Mouse (Mus musculus): ENCODE data around the gene AC124108.1.
A peak's percentile ranks its signal among the peaks of the same experiment; 100 is the strongest.

AC124108.1 gene

DNA sequence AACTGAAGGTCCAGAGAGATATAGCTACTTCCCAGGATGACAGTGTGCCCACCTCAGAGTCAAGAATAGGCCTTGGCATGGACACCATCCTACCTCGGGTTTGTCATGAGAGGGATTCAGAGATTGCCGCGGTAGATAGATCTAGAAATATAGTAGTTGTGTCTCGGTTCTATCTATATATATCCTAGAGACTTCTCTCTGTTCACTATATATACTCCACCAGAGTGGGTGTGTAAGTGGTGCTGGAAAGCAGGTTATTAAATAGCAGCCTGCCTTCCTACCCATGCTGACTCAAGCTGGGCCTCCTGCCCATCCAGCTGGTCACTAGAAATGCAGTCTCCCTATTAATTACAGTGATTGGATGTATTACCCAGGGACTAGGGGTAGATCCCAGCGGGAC lies 11.5 kb downstream of the AC124108.1 start:
- DNase-seq = no peak

DNA sequence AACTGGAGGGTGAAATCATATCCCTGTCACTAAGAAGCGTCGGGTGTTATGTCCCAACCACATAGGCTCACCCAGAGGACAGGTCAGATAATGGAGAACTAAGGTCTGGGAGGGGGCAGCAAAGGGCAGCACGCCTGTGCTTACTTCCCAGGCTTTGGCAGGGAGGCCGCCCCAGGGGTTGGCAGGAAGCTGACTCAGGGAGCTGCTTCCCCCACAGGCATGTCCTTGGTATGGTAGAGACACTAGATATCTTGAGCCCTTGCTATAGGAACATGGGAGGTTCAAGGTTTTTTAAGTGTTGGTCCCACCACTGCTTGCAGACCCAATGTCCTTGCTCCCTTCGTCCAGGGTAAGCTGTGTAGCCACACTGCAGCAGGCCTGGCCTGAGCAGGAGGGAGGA lies 14.7 kb downstream of the AC124108.1 start:
- no peak for DNase-seq

DNA sequence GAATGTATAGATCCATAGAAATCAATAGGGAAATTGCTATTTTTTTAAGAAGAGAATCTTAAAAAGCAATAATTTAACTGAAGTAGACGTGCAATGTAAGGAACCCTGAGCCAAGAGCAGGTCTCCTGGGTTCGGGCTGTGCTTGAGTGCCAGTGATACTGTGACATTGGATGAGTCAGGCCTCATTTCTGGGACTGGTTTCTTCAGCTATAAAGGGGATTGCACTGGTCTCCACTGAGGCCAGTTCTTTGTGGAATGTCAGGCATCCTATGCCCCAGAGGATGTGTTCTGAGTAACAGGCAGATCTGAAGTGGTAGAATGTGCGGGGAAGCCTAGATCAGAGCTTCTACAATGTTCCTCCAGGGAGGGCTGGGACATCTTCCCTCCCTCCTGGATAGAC lies 15.6 kb downstream of the AC124108.1 start:
- no peak for DNase-seq

DNA sequence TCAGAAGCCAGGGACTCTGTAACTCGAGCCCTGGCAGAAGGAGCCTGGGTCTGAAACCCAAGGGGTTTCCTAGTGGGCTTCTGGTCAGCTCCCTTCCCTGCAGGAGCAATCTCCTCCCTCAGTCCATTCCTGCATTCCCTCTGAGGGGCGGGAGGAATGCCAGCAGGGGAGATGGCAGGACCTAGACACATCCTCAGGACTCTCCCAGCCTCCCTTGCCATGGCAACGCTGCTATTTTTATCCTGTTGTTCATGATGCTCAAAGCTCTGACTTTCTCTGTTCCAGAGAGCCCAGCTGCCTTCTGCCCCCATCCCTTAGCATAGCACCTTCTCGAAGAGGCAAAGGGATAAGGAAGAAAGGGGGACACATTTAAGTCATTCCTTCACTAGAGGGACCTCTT lies 16.9 kb downstream of the AC124108.1 start:
- peak; percentile 50 for DNase-seq

DNA sequence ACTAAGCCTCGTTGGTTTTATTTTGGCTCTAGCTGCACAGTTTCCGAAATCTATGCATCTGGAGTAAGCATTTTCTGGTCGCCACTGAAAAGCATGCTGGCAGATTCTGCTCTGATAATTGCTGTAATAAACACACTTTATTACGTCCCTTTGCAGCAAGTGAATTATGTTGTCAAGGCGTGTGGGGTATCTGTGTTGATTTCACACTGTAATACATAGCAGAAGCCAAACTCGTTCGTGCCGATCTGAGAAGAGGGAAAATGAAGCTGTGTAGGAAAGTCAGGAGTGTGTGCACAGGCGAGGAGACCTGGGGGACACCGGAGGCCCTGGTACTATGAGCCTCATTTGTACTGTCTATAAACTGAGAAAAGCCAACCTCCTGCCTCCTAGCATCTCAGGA lies 18.1 kb downstream of the AC124108.1 start:
- DNase-seq = no peak

DNA sequence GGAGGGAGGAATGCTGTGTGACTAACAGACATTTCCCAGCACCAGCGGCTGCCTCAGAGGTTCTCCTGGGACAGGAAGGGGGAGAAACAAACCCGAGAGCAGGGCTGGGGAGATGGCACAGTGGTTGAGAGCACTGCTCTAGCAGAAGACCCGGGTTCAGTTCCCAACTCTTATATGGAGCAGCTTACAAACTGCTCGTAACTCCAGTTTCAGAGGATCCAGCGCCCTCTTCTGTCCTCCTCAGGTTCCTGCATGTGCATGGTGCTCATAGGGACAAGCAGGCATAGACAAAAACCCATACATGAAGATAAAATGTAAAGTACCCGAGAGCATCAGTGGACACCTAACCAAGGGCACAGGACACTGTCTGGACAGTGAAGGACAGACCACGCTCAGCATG lies 19.7 kb downstream of the AC124108.1 start:
- DNase-seq = no peak

DNA sequence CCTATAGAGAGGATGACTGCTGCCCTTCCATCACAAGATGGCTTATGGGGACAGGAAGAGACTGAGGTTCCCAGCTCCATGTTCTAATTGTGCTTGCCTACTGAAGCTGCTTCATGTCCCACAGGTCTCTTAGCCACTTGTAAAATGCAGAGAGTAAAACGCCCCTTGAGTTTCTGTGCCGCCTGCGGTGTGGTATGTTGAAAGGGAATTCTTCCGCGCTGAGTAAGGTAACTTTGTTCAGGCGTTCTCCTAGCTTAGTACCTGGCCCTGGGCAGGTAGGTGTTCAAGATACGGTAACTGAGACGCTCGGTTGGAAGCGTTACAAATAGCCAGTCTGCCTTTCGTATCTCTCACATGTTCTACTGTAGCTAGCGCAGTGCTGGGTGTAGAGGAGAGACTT lies 20.4 kb downstream of the AC124108.1 start:
- DNase-seq = no peak

DNA sequence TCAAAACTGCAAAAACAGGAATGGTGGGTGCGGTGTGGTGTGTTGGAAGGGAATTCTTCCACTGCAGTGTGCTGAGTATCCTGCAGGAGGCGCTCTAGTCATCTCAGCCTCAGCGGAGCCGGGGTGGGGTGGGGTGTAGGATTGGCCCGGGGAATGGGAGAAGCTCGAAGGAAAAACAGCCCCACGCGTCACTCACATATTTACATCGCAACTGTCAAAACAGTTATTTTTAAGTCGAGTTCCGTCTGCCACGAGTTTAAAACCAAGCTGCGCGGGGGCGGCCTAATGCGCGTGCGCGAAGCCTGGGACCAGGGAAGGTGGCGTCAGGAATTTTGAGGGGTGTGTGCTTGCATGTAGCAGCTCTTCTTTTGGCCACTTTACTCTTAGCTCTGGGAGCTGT lies 21.0 kb downstream of the AC124108.1 start:
- DNase-seq = peak; percentile 52

DNA sequence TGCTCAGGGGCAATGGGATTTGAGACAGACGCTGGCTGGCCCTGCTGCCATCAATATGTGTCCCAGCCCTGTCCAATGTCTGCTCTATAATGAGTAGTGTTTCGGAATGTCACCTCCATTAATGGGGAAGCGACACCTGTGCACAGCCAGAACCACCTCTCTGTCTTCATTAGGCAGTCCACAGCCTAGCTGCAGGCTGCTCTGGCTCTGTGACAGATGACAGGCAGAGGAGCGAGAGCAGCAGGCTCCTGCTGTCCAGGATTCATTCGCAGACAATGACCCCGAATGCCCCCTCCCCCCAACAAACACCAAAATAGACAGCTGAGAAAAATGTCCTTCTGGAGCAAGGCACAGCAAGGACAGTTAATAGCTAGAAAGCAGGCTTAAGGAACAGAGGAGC lies 21.8 kb downstream of the AC124108.1 start:
- no peak for DNase-seq

DNA sequence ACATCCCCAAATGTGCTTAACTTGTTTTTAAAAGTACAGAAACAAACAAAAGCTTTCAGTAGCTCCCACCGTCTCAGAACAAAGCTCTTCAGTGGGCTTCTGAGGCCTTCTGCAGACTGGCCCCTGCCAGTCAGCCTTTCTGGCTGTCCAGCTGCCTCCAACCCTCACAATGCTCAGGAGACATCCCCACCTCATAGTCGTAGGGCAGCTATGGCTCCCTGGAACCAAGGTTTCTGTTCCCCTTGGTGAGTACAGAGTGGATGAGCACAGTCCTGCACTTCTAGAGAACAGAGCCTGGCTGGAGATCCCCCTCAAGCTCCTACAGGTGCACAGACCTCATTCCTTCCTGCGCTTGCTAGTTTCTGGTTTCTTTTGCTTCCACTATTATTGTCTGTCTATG lies 25.0 kb downstream of the AC124108.1 start:
- no peak for DNase-seq

DNA sequence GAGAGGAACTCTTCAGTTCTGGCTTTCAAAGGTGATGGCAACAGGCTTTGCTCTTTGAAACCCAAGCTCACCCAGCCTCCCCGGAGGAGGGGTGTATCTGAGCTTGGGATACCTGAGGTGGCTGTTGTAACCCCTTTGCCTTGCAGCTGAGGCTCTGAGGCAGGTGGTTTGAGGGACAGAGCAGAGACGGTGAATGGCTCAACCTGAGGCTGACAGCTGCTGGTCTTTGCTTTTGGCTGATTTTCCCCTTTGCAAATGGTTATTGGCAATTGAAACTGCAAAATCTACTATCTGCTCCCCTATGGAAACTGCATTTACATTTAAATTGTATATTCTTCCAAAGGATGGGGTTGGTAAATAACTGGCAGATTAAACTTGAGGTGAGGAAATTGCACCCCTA lies 30.4 kb downstream of the AC124108.1 start:
- DNase-seq = no peak

DNA sequence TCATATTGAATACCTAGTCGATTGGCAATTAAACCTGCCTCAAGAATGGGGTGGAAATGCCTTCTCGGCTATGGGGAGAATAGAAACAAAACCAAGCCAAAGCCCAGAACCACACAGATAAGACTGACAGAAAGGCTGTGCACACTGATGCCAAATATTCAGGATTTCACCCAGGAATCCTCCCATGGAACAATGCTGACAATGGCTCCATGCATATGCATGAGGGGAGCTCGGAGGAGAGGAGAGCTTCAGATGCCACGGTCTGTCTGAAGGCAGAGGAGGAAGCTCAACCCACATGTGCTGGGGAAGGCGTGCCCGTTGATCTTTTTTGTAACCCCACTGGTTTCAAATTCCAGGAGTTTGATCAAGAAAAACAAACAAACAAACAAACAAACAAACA lies 30.9 kb downstream of the AC124108.1 start:
- no peak for DNase-seq

DNA sequence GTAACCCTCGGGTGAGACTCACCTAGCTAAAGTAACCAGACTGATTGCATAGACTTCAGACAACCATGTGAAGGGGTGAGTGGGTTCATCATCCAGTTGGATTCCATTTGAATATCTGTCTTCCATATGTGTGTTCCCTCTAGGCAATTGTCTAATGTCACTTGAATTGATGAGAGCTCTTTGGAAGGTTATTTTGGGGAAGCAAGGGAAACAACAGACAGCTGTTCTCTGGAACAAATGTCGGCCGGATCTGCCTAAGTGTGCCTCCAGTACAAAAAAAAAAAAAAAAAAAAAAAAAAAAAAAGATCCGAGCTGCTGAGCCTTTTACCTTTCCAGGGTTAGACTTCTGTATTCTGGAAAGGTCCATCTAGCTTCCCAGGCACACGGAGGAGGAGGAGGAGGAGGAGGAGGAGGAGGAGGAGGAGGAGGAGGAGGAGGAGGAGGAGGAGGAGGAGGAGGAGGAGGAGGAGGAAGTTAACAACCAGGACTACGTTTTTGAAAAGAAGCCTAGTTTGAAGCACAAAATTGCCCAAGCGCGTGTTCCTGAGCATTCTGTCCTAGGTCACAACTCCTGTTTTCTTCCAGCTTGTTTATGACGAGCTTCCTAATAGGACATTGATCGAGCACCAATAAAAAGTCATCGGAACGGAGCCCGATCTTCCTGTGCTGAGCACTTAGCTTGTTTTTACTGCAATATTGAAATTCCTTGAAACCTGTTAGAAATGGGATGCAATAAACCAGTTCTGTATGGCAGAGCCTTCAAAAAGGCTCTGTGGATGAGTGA lies 35.2 kb downstream of the AC124108.1 start:
- DNase-seq = no peak

DNA sequence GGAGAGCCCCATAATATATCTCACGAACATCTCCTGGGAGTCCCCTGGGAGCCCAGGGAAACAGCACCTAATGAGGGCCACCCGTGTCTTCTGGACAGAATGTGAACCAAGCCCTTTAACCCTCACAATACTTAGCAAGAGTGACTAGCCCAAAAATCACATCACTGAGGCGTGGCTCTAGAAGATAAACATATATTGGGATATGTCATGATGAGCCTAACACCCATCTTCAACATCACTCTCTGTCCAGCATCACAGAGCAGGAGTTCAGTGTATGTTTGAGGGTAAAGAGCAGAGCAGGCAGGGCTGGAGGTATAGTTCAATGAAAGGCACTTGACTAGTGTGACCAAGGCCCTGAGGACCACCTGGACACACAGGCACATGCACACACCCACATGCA lies 38.4 kb downstream of the AC124108.1 start, which contains the start of gene Gm10188:
TSS of gene Gm10188 (minus strand) at position 101 of the 400 bp plus-strand sequence.
- DNase-seq = no peak

DNA sequence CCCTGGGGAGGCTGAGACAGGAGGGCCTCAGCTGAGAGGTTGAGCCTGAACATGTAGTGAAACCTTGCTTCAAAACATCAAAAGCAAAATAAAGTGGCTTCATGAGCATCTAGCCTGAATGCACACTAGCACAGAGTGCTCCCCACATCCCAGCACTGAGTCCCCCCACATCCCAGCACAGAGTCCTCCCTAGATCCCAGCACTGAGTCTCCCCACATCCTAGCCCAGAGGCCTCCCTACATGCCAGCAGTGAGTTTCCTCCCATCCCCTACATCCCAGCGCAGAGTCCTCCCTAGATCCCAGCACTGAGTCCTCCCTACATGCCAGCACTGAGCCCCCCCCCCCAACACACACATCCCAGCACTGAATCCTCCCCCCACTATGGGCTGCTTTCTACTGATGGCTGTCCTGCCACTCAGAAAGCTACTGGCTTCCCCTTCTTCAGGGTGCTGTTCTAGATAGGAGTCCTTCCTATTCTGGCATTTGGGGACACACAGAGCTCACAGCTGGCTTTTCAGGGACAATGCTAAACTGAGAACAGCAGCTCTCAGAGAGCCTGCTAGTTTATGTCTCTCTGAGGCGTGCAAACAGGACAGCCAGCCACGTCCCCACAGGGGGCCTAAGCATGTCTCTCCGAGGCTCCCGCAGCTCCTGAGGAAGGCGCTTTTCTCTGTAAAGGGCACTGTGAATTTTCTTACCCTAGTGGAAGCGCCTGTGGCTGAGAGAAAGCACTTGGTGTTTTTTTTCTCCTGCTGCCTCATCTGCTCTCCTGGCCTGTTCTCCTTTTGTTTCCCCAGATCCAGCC lies 40.4 kb downstream of the AC124108.1 start:
- DNase-seq = no peak

DNA sequence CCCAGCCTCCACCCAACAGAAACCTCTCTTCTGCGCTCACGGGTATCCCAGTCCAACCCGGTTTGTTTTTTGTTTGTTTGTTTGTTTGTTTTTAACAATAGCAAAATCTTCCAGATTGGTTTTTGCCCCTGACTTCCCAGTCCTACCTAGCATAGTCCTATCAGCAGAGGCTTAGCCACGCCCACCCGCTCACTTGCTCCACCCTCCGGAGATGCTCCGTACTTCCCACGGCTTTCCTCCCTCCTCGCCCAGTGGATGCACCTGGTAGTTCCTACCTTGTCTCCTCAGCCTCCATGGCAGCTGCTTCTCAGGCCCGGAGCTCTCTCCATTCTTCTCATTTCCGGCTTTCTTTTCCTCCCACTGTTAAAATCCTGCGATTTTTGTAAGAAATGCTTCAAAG lies 42.3 kb downstream of the AC124108.1 start:
- no peak for DNase-seq

DNA sequence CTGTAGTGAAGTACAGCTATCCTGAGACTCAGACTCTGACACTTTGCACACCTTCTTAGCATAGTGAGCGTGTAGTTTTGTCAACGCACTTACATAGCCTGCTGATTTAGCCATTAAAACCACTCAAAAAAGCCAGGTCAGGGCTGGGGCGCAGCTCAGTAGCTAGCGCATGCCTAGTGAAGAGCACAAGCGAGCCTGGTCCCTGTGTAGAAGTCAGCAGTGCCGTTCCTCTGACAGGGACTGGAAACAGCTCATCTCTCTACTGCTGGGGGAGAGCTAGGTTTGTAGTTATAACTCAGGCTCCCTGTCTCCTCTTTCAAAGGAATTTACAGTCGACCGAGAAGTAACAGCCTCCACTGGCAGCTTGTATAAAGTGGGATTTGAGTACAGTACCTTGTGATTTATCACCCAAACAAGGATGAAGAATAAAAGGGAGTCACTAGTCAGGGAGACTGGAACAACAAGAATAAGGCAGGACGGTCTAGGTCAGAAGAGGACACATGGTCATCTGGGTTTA lies 43.6 kb downstream of the AC124108.1 start:
- no peak for DNase-seq

DNA sequence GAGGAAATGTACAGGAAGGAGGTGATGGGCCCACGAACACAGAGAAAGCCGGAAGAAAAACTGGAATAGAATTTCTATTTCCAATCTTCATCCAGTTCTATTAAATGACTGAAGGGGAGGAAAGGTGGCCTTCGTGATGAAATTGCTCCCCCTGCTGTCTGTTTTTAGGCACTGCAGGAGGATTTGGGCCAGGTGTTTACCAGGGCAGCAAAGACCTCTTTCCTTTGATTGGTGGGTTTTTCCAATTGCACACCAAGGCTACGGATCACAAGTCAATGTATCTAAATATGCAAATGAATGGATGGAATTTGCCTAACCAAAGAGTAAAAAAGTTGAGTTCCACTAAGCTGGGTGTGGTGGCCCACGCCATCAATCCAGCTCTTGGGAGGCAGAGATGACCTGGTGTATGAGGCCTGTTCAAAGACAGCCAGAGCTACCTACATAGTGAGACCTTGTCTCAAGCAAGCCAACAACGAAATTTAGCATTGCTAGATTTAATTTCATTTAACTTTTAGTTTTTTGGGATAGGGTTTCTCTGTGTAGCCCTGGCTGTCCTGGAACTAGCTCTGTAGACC lies 46.4 kb downstream of the AC124108.1 start:
- DNase-seq = peak; percentile 74

DNA sequence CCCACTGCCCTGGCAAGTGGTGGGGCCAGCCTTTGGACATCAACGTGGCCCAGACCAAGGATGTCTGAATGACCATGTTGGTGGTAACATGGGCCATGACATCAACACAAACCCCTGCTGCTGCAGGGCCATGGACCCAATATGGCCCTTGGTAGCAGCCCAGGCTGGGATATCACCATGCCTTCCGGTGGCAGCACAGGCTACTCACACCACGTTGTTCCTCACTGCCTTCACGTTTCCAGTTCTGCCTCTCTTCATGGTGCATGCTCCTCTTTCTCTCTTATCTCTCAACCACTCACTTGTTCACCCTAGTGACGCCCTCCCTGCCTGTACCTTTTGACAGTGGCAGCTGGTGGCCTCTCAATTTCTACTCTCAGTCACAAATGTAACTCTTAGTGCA lies 53.8 kb downstream of the AC124108.1 start:
- no peak for DNase-seq

DNA sequence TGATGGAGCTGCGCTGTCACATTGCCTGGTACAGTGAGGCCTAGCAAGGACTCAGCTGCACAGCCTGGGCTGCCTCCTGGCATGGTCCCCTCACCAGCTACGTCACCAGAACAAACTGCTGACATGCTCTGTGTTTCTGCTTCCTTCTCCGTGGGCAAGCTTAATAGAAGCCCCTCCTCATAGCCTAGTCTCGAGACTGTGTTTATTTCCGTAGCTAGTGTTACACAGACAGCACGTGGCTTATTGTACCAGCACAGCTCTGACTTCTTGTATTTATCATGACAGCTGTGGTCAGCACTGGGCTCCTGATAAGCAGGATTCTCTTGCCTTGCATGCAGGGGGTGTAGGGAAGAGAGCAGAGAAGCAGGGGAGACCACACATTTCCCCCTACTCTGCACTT lies 54.9 kb downstream of the AC124108.1 start:
- no peak for DNase-seq

DNA sequence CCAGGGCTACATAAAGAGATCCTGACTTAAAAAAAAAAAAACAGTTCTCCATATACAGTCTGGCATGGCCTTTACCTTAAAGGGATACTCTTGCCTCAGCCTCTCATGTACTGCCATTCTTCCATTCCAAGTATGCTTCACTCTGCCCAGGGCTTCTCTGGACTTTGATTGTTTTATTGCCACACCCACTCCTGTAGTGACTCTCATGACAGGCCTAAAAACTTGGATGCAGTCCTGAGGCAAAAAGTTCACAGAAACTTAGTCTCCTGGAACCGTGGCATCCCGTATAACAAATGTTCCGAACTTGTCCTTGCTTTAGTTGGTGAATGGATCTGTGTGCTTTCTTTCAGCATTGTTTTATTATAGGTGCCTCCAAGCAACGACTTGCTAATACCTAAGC lies 55.4 kb downstream of the AC124108.1 start:
- DNase-seq = no peak

DNA sequence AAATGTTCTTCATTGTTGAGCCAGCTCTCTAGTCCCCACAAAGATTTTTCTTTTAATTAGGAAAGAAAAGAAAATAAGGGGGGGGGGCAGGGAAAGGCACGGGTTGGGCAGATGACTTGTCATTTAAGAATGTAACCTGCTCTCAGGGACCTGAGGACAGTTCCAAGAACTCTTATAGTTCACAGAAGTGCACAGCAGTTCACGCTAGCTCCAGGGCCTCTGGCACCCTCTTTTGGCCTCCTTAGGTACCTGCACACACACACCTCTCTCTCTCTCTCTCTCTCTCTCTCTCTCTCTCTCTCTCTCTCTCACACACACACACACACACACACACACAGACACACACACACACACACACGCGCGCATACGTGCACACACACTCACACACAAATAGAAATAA lies 63.2 kb downstream of the AC124108.1 start:
- no peak for DNase-seq

Data from cerebellum, adult 8-10 months (tissue).